Mouse (Mus musculus) ES-E14 (cell line): Measurements from ENCODE around the gene Gm11099. TPM values are rescaled to one million over a fixed set of nuclear protein-coding genes. Genes with fewer than 3 reads are reported as not detected.
A peak's percentile ranks its signal among the peaks of the same experiment; 100 is the strongest.

Experiments
- DNase-seq: peaks from one replicate; pipeline ENCODE4 v3.0.0-alpha.2; 2013; ENCODE audit warnings: low read depth, low spot score
- H3K27ac ChIP-seq: 2 replicates; pipeline ENCODE4 v1.5.1; 2012; ENCODE audit warnings: low read depth, mild to moderate bottlenecking, low read length, moderate library complexity, mixed read lengths; ENCODE audit not compliant: poor library complexity, insufficient read depth, severe bottlenecking
- H3K36me3 ChIP-seq: 2 replicates; pipeline ENCODE4 v1.6.1; 2012; ENCODE audit warnings: mild to moderate bottlenecking, low read length, moderate library complexity, mixed read lengths; ENCODE audit not compliant: control insufficient read depth, poor library complexity, insufficient read depth, severe bottlenecking
- H3K4me1 ChIP-seq, 2 experiments: fragments of 150-350 bp in 1 of 2; sonication (generic) in 1 of 2; 2 replicates each; pipeline ENCODE4 v1.6.1; 2012; ENCODE audit warnings: low read length in 2 of 2, mild to moderate bottlenecking in 1 of 2, mixed read lengths in 1 of 2; ENCODE audit not compliant: control insufficient read depth in 2 of 2, insufficient read depth in 2 of 2, poor library complexity in 1 of 2
- H3K4me3 ChIP-seq, 2 experiments: fragments of 150-350 bp in 1 of 2; sonication (generic) in 1 of 2; 2 replicates each; pipeline ENCODE4 v1.5.1; 2012; ENCODE audit warnings: low read length in 2 of 2, low read depth in 1 of 2, mild to moderate bottlenecking in 1 of 2, mixed read lengths in 1 of 2; ENCODE audit not compliant: insufficient read depth in 1 of 2, poor library complexity in 1 of 2, severe bottlenecking in 1 of 2
- H3K9ac ChIP-seq: 2 replicates; pipeline ENCODE4 v1.6.1; 2012; ENCODE audit warnings: low read depth, mild to moderate bottlenecking, low read length, mixed read lengths; ENCODE audit not compliant: poor library complexity, insufficient read depth, severe bottlenecking
- H3K9me3 ChIP-seq: fragments of 150-350 bp; sonication (generic); 2 replicates; pipeline ENCODE4 v1.6.1; 2012; ENCODE audit warnings: low read depth, mild to moderate bottlenecking, low read length; ENCODE audit not compliant: control insufficient read depth, insufficient read depth
- CHD2 ChIP-seq: IDR thresholded peaks from 2 replicates; pipeline ENCODE4 v1.6.1; 2014; ENCODE audit warnings: mild to moderate bottlenecking, low read depth, low read length, inconsistent platforms
- HCFC1 ChIP-seq: IDR thresholded peaks from 2 replicates; pipeline ENCODE4 v1.6.1; 2012; ENCODE audit warnings: low read length, inconsistent platforms, borderline replicate concordance; ENCODE audit not compliant: insufficient read depth
- MAFK ChIP-seq: IDR thresholded peaks from 2 replicates; pipeline ENCODE4 v1.6.1; 2014; ENCODE audit warnings: mild to moderate bottlenecking, low read depth, low read length, inconsistent platforms; ENCODE audit not compliant: insufficient read depth
- ZC3H11A ChIP-seq: IDR thresholded peaks from 2 replicates; pipeline ENCODE4 v1.6.1; 2012; ENCODE audit warnings: low read depth, mild to moderate bottlenecking, inconsistent platforms, low read length, borderline replicate concordance
- ZNF384 ChIP-seq: IDR thresholded peaks from 2 replicates; pipeline ENCODE4 v1.6.1; 2012; ENCODE audit warnings: low read depth, low read length, inconsistent platforms
- in situ Hi-C, 2 experiments: fragments of 600-800 bp; cut with MboI; formaldehyde crosslinking; loops; one replicate each; pipeline ENCODE4 v1.15.1; 2025; ENCODE audit warnings: low sequenced_read_pairs in 2 of 2, inconsistent platforms in 1 of 2; ENCODE audit not compliant: unreplicated experiment in 2 of 2
- total RNA-seq: library from RNA; depleted of rRNA; stranded (reverse); fragments of 300-350 nt; gene quantifications from 2 replicates; pipeline ENCODE4 v1.2.3, GENCODE M21; 2012

The Gm11099 gene
- total RNA-seq, 1 experiment = not detected

GRCm38 (mm10) chr2:58832253-58832980 lies 26.8 kb upstream of the Gm11099 start:
- H3K9ac ChIP-seq = no peak overlapping the region
- TF ChIP-seq CHD2 = no peak
- TF ChIP-seq MAFK = no peak
- no peak for TF ChIP-seq ZC3H11A
- no peak for TF ChIP-seq HCFC1
- no peak for TF ChIP-seq ZNF384
- H3K9me3 ChIP-seq = no peaks in the 10 kb centered on the region
- no peaks in the 10 kb centered on the region for H3K4me1 ChIP-seq
- in situ Hi-C loops = no loop called here
- H3K36me3 ChIP-seq = no peaks in the 10 kb centered on the region
- no peak for DNase-seq
- H3K4me3 ChIP-seq = peak overlapping the region in 1 of 2 experiments; percentile 4; a peak in 1 of 4 replicates
- H3K27ac ChIP-seq = no peak overlapping the region

DNA sequence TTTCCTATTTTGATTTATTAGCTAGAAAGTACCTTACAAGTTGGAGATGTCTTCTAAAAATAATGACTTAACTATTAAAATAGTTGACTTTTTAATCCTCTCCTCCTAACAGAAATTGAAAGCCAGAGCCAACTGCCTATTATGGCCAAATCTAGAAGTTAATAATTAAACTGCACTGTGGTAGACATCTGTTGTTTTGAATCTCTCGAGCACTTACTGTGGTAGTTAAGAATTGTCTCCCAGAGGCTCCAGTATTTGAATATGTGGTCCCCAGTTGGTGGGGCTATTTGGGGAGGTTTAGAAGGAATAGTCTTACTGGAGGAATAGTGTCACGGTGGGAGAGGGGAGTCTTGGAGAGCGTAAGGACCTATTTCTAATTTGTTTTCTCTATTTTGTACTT lies 18.2 kb upstream of the Gm11099 start:
- Histone ChIP-seq H3K36me3 (no peaks in the 10 kb centered on the region), H3K4me1 (no peaks in the 10 kb centered on the region), H3K9ac (no peak overlapping the region), H3K4me3 (no peak overlapping the region), H3K9me3 (no peaks in the 10 kb centered on the region), H3K27ac (no peak overlapping the region)
- TF ChIP-seq ZC3H11A (no peak), CHD2 (no peak), HCFC1 (no peak), MAFK (no peak), ZNF384 (no peak)
- no peak for DNase-seq
- in situ Hi-C loops = no loop called here

DNA sequence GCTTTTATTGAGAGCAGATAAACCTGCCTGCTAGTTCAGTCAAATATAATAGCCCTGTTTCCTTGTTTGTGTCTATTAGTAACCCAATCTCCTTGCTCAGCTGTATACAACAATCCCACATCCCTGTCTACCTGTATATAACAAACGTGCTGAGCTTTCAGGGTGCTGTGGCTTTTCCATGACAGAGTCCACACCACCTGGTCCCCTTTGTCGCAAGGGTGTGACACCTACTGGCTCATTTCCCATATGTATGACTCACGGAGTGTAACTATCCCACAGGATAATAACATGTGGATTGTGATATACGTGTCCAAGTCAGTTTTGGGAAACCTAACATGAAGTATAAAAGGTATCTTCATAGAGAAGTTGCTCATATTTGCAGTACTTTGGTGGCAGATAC lies 16.8 kb upstream of the Gm11099 start:
- Histone ChIP-seq H3K27ac (no peak overlapping the region), H3K36me3 (no peaks in the 10 kb centered on the region), H3K9me3 (no peaks in the 10 kb centered on the region), H3K4me3 (no peak overlapping the region), H3K9ac (no peak overlapping the region), H3K4me1 (no peaks in the 10 kb centered on the region)
- no peak for DNase-seq
- TF ChIP-seq ZNF384 (no peak), MAFK (no peak), CHD2 (no peak), HCFC1 (no peak), ZC3H11A (no peak)
- in situ Hi-C loops = no loop called here

DNA sequence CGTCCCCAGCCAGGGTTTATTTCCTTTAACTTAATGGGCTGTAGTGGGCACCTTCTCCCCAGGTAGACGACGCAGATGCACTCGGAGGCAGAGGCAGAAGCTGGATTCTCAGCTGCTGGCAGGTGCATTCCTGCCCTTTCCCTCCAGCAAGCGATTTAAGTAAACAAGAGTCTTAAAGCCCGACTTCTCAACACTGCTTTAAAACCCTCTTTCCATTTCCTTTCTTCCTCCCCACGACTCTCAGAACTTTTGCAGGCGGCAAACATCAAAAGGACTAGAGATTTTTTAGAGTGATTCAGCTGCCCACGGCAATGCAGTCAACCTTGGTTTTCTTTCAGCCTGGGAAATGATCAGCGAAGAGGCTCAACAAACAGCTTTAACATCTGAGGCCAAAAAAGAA lies 14.7 kb upstream of the Gm11099 start:
- Histone ChIP-seq H3K9me3 (no peaks in the 10 kb centered on the region), H3K27ac (no peak overlapping the region), H3K9ac (no peak overlapping the region), H3K4me3 (no peak overlapping the region), H3K4me1 (no peaks in the 10 kb centered on the region), H3K36me3 (no peaks in the 10 kb centered on the region)
- no peak for DNase-seq
- TF ChIP-seq ZC3H11A (no peak), ZNF384 (no peak), CHD2 (no peak), MAFK (no peak), HCFC1 (no peak)
- in situ Hi-C loops = no loop called here

DNA sequence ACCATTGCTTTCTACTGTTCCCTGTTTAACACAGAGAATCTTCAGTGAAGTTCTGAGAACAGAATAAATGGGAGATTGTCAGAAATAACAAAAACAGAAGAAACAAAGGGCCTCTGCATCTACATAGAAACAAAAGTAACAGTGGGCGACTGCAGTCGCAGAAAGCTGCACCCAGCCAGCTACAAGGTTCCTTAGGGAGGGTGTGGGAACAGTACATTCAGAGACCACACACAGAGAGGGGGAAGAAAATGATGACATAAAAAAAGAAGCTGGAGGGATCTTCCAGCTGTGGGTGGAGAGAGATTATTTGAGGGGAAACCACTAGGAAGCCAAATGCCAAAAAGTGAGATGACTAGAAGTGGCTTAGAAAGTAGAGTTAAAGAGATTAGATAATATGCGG lies 20.6 kb downstream of the Gm11099 start:
- DNase-seq = peak; percentile 16
- H3K9ac ChIP-seq = no peak overlapping the region
- H3K4me3 ChIP-seq = no peak overlapping the region
- in situ Hi-C loops = no loop called here
- H3K4me1 ChIP-seq = no peaks in the 10 kb centered on the region
- H3K9me3 ChIP-seq = no peaks in the 10 kb centered on the region
- TF ChIP-seq ZNF384 (no peak), CHD2 (no peak), MAFK (no peak)
- H3K36me3 ChIP-seq = no peaks in the 10 kb centered on the region
- no peak overlapping the region for H3K27ac ChIP-seq
